Mouse (Mus musculus) myocyte (in vitro differentiated cells): ENCODE measurements at regions not wholly inside any gene's neighbourhood (a gene's known extent, or its start where the extent isn't known, plus 50 kb on each side); places are given as distances from the start of the nearest gene placed in this dataset.

Source experiments
- POLR2A ChIP-seq: IDR thresholded peaks from one replicate; pipeline ENCODE4 v1.6.1; 2011; ENCODE audit warnings: low read depth, mild to moderate bottlenecking, control low read depth, moderate library complexity; ENCODE audit not compliant: insufficient read length
- POLR2AphosphoS2 ChIP-seq: IDR thresholded peaks from one replicate; pipeline ENCODE4 v1.6.1; 2011; ENCODE audit warnings: low read depth, control low read depth; ENCODE audit not compliant: insufficient read length
- REST ChIP-seq: IDR thresholded peaks from one replicate; pipeline ENCODE4 v1.6.1; 2011; ENCODE audit warnings: mild to moderate bottlenecking, control low read depth, moderate library complexity; ENCODE audit not compliant: insufficient read depth, insufficient read length
- SRF ChIP-seq: IDR thresholded peaks from one replicate; pipeline ENCODE4 v1.6.1; 2011; ENCODE audit warnings: low read depth; ENCODE audit not compliant: control insufficient read depth, insufficient read length
- TCF12 ChIP-seq: IDR thresholded peaks from one replicate; pipeline ENCODE4 v1.6.1; 2011; ENCODE audit warnings: mild to moderate bottlenecking, control low read depth; ENCODE audit not compliant: poor library complexity, insufficient read depth, severe bottlenecking

DNA sequence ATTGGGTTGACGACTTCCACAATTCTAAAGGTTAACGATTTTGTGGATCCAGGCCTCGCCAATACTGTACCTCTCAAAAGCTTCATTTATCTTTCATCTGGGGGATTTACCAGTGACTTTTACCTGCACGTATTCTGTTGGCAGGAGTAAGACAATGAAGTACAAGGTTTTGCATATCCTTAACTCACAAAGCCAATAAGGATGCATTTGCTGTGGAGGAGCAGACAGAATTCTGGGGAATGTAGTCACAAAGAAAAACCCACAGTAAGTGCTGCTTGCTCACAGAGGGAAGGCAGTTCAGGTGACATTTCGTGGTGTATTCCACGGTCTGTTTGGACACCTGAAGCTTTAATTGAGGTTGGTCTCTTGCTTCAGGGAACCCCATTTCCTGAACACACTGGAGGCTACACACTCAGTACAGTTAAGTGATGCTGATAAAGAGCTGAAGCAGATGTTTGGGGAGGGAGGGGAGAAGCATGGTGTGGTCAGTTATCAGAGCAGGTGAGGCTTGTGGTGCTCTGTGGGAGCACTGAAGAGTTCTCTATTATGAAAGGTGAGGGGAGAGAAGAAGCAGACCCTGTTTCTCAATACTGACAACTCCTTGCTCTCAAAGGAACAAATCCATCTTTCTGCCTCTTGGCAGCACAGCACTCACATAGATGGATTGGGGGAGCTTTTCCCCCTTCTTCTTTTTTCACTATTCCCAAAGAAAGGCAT lies 358.1 kb downstream of the Sorl1 start:
- TF ChIP-seq POLR2A: no peak
- TF ChIP-seq TCF12: no peak
- TF ChIP-seq SRF: no peak
- no peak for TF ChIP-seq POLR2AphosphoS2
- TF ChIP-seq REST: no peak
